Mouse (Mus musculus) embryonic stem cell, embryonic (primary cell): ENCODE measurements around the gene Gas1.

ENCODE experiments used
- CTCF ChIA-PET, 4 experiments: fragments of 300-600 bp in 2 of 4; fragments of 350-600 bp in 2 of 4; sonication (Branson Sonifier 250); formaldehyde crosslinking; loops; one replicate each; lab custom pipeline; 2022; ENCODE audit warnings: inconsistent platforms in 2 of 4; lab: Charles Lee
- POLR2A ChIA-PET, 4 experiments: fragments of 300-600 bp in 2 of 4; fragments of 350-600 bp in 2 of 4; sonication (Branson Sonifier 250); formaldehyde crosslinking; loops; one replicate each; lab custom pipeline; 2022; ENCODE audit warnings: antibody characterized with exemption in 4 of 4, inconsistent platforms in 1 of 4; lab: Charles Lee

The Gas1 gene

GRCm38 (mm10) chr13:60176136-60176775, 909 bp downstream of the Gas1 start:
- POLR2A ChIA-PET: interaction anchor here in 2 of 4 experiments (1.1 to 2.1 kb wide), 12 partner anchors 11 to 406 kb away, joined by 3 to 7 read pairs (median 4); partner anchors contain the start of gene Isca1 (in 1 of the 2)
- CTCF ChIA-PET: interaction anchor here in 2 of 4 experiments (0.9 to 2.9 kb wide), 4 partner anchors 88 to 335 kb away, joined by 3 to 12 read pairs (median 4); no protein-coding TSS in a partner anchor

- ChIA-PET CTCF (interaction anchor here in 1 of 4 experiments (1.1 to 1.6 kb wide), 2 partner anchors 295 to 335 kb away, joined by 4 read pairs; no protein-coding TSS in a partner anchor), POLR2A (interaction anchor here in 3 of 4 experiments (0.6 to 1.7 kb wide), 5 partner anchors 10 to 589 kb away, joined by 3 to 5 read pairs (median 4); no protein-coding TSS in a partner anchor)
Measured at GRCm38 (mm10) chr13:60175490-60176135, 1.6 kb downstream of the Gas1 start.

- CTCF ChIA-PET: interaction anchor here in 2 of 4 experiments (0.5 to 1.1 kb wide), 2 partner anchors 131 to 296 kb away, joined by 3 to 4 read pairs; no protein-coding TSS in a partner anchor
- POLR2A ChIA-PET: interaction anchor here in 3 of 4 experiments (0.6 to 1.7 kb wide), 3 partner anchors 9 to 588 kb away, joined by 3 to 5 read pairs (median 3); no protein-coding TSS in a partner anchor
Measured at GRCm38 (mm10) chr13:60174953-60175352, 2.2 kb downstream of the Gas1 start.

GRCm38 (mm10) chr13:60173591-60174524, 3.3 kb downstream of the Gas1 start:
- CTCF ChIA-PET: no interaction called here
- POLR2A ChIA-PET: interaction anchor here in 1 of 4 experiments (1.2 kb wide), 1 partner anchor 10 kb away, joined by 3 read pairs; no protein-coding TSS in a partner anchor

- ChIA-PET POLR2A (interaction anchor here in 1 of 4 experiments (1.2 kb wide), 1 partner anchor 10 kb away, joined by 3 read pairs; no protein-coding TSS in a partner anchor), CTCF (no interaction called here)
Measured at GRCm38 (mm10) chr13:60173186-60173585, 4.0 kb downstream of the Gas1 start.

- ChIA-PET POLR2A (interaction anchor here in 1 of 4 experiments (1.2 kb wide), 1 partner anchor 9 kb away, joined by 3 read pairs; no protein-coding TSS in a partner anchor), CTCF (no interaction called here)
Measured at GRCm38 (mm10) chr13:60172366-60173017, 4.7 kb downstream of the Gas1 start.

GRCm38 (mm10) chr13:60171781-60172180, 5.4 kb downstream of the Gas1 start:
- ChIA-PET CTCF (no interaction called here), POLR2A (no interaction called here)

- POLR2A ChIA-PET: interaction anchor here in 1 of 4 experiments (0.7 kb wide), 1 partner anchor 1694 kb away, joined by 3 read pairs; no protein-coding TSS in a partner anchor
Measured at GRCm38 (mm10) chr13:60170898-60171715, 6.1 kb downstream of the Gas1 start.

GRCm38 (mm10) chr13:60169026-60169425, 8.1 kb downstream of the Gas1 start:
- CTCF ChIA-PET: no interaction called here
- POLR2A ChIA-PET: no interaction called here

More at GRCm38 (mm10) chr13:60170898-60171715, 6.1 kb downstream of the Gas1 start:
- CTCF ChIA-PET: interaction anchor here in 2 of 4 experiments (0.6 kb wide), 2 partner anchors 420 to 663 kb away, joined by 3 read pairs; no protein-coding TSS in a partner anchor

- ChIA-PET POLR2A (interaction anchor here in 1 of 4 experiments (0.7 kb wide), 1 partner anchor 116 kb away, joined by 4 read pairs; no protein-coding TSS in a partner anchor), CTCF (no interaction called here)
Measured at GRCm38 (mm10) chr13:60156294-60157126, 20.7 kb downstream of the Gas1 start.

- ChIA-PET POLR2A (no interaction called here), CTCF (interaction anchor here in 1 of 4 experiments (0.6 kb wide), 1 partner anchor 217 kb away, joined by 4 read pairs; no protein-coding TSS in a partner anchor)
Measured at GRCm38 (mm10) chr13:60154170-60154569, 23.0 kb downstream of the Gas1 start.

GRCm38 (mm10) chr13:60148235-60148634, 28.9 kb downstream of the Gas1 start:
- ChIA-PET POLR2A (interaction anchor here in 1 of 4 experiments (1.3 kb wide), 1 partner anchor 29 kb away, joined by 4 read pairs; the partner anchor contains the start of gene Gas1), CTCF (interaction anchor here in 2 of 4 experiments (0.6 to 0.9 kb wide), 3 partner anchors 9 to 292 kb away, joined by 3 read pairs; no protein-coding TSS in a partner anchor)

- CTCF ChIA-PET: interaction anchor here in 3 of 4 experiments (0.6 to 0.9 kb wide), 4 partner anchors 10 to 292 kb away, joined by 3 read pairs; no protein-coding TSS in a partner anchor
- POLR2A ChIA-PET: interaction anchor here in 1 of 4 experiments (1.3 kb wide), 1 partner anchor 29 kb away, joined by 4 read pairs; the partner anchor contains the start of gene Gas1
Measured at GRCm38 (mm10) chr13:60147857-60148181, 29.3 kb downstream of the Gas1 start.

GRCm38 (mm10) chr13:60146994-60147856, 29.9 kb downstream of the Gas1 start:
- ChIA-PET CTCF (interaction anchor here in 3 of 4 experiments (0.6 to 0.9 kb wide), 8 partner anchors 10 to 696 kb away, joined by 3 to 5 read pairs (median 3); no protein-coding TSS in a partner anchor), POLR2A (interaction anchor here in 2 of 4 experiments (0.7 to 1.3 kb wide), 2 partner anchors 30 to 42 kb away, joined by 3 to 4 read pairs; partner anchors contain the start of gene Gas1 (in 1 of the 2))

- ChIA-PET CTCF (no interaction called here), POLR2A (no interaction called here)
Measured at GRCm38 (mm10) chr13:60146231-60146630, 30.9 kb downstream of the Gas1 start.
